Mouse (Mus musculus): Measurements from ENCODE around the gene 1700067K01Rik. TPM values are rescaled to one million over a fixed set of nuclear protein-coding genes. Genes with fewer than 3 reads are reported as not detected.

Gene 1700067K01Rik
- polyA plus RNA-seq, 1 experiment from 2014 or later = 0.77 TPM

- Histone ChIP-seq H3K4me3 (ENCODE audit: low read depth, low read length) (no peak within 1 kb of the TSS), H3K27me3 (ENCODE audit: control insufficient read depth, insufficient read depth, low read length) (peaks cover 46% of the 10 kb centered on the region), H3K36me3 (ENCODE audit: control insufficient read depth, insufficient read depth, low read length) (no peaks in the 10 kb centered on the region), H3K4me1 (ENCODE audit: control insufficient read depth, insufficient read depth, low read length) (peaks cover 8% of the 10 kb centered on the region; the same call in 1 of the 2 replicates), H3K4me2 (ENCODE audit: low read depth) (no peak within 1 kb of the TSS), H3K27ac (ENCODE audit: low read depth, low read length) (no peak within 1 kb of the TSS), H3K9ac (ENCODE audit: low read length) (no peak within 1 kb of the TSS), H3K9me3 (ENCODE audit: control insufficient read depth, low read length) (no peaks in the 10 kb centered on the region)
- DNase-seq (ENCODE audit: low spot score) = no peak
- WGBS = 8% methylated on average over 9 of the region's 9 CpGs
- ATAC-seq (ENCODE audit: insufficient read depth, low FRiP score, low TSS enrichment) = no peak
Measured at GRCm38 (mm10) chr8:84044900-84045299, 43.6 kb downstream of the 1700067K01Rik start, which contains the start of gene Rln3. Gene Rln3, minus strand, starts transcription at chr8:84045000.

DNA sequence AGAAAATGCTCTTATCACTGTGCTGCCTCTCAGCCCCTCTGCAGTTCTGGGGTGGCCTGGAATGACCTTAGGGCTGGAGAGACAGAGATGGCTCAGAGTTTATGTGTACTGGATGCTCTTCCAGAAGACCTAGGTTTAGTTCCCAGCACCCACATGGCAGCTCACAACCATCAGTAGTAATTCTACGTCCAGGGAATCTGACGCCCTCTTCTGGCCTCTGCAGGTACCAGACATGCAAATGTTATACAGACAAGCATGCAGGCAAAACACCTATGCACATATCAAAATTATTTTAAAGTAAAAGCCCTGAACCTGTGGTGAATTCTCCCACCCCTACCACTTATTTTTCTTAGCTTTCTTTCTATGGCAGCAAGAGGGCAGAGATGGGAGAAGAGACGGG is 45.2 kb downstream of the 1700067K01Rik start:
- Histone ChIP-seq H3K27ac (ENCODE audit: low read depth, low read length) (no peak overlapping the region), H3K36me3 (ENCODE audit: control insufficient read depth, insufficient read depth, low read length) (no peaks in the 10 kb centered on the region), H3K27me3 (ENCODE audit: control insufficient read depth, insufficient read depth, low read length) (peaks cover 40% of the 10 kb centered on the region), H3K4me2 (ENCODE audit: low read depth) (no peak overlapping the region), H3K9me3 (ENCODE audit: control insufficient read depth, low read length) (no peaks in the 10 kb centered on the region), H3K4me3 (ENCODE audit: low read depth, low read length) (no peak overlapping the region), H3K4me1 (ENCODE audit: control insufficient read depth, insufficient read depth, low read length) (peaks cover 8% of the 10 kb centered on the region; the same call in 1 of the 2 replicates), H3K9ac (ENCODE audit: low read length) (no peak overlapping the region)
- DNase-seq (ENCODE audit: low spot score) (no peak), ATAC-seq (ENCODE audit: insufficient read depth, low FRiP score, low TSS enrichment) (no peak)
- WGBS = 67% methylated on average over 3 of the region's 3 CpGs

- Histone ChIP-seq H3K36me3 (ENCODE audit: control insufficient read depth, insufficient read depth, low read length) (no peaks in the 10 kb centered on the region), H3K9ac (ENCODE audit: low read length) (no peak overlapping the region), H3K4me1 (ENCODE audit: control insufficient read depth, insufficient read depth, low read length) (peaks cover 2% of the 10 kb centered on the region; the same call in 1 of the 2 replicates), H3K27me3 (ENCODE audit: control insufficient read depth, insufficient read depth, low read length) (peaks cover 24% of the 10 kb centered on the region), H3K27ac (ENCODE audit: low read depth, low read length) (no peak overlapping the region), H3K4me3 (ENCODE audit: low read depth, low read length) (no peak overlapping the region), H3K9me3 (ENCODE audit: control insufficient read depth, low read length) (no peaks in the 10 kb centered on the region), H3K4me2 (ENCODE audit: low read depth) (no peak overlapping the region)
- no peak for ATAC-seq (ENCODE audit: insufficient read depth, low FRiP score, low TSS enrichment)
- DNase-seq (ENCODE audit: low spot score) = no peak
- WGBS = 74% methylated on average over 5 of the region's 5 CpGs
Measured at GRCm38 (mm10) chr8:84048171-84048570, 46.9 kb downstream of the 1700067K01Rik start.

DNA sequence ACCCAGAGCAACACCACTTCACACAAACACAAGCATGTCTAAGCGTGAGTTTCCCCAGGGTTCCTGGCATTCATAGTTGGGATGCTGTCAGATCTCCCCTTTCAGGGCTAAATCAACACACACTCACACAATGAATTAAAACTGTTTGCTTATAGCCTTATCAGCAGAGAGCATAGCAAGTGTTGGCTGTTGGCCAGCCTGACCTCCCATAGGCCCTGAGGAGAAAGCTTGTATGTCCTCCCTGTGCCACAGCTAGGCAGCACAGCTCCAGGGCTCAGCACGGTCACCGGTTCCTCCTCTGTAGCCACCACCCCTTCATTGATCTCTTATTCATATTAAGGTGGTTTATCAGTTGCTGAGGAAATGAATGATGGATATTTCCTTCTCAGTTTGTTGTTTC is 51.4 kb downstream of the 1700067K01Rik start:
- Histone ChIP-seq H3K9me3 (ENCODE audit: control insufficient read depth, low read length) (no peaks in the 10 kb centered on the region), H3K4me2 (ENCODE audit: low read depth) (no peak overlapping the region), H3K4me3 (ENCODE audit: low read depth, low read length) (no peak overlapping the region), H3K27ac (ENCODE audit: low read depth, low read length) (no peak overlapping the region), H3K27me3 (ENCODE audit: control insufficient read depth, insufficient read depth, low read length) (no peaks in the 10 kb centered on the region), H3K4me1 (ENCODE audit: control insufficient read depth, insufficient read depth, low read length) (no peaks in the 10 kb centered on the region), H3K9ac (ENCODE audit: low read length) (no peak overlapping the region), H3K36me3 (ENCODE audit: control insufficient read depth, insufficient read depth, low read length) (no peaks in the 10 kb centered on the region)
- ATAC-seq (ENCODE audit: insufficient read depth, low FRiP score, low TSS enrichment) (no peak), DNase-seq (ENCODE audit: low spot score) (no peak)
- 90% methylated on average over 3 of the region's 3 CpGs for WGBS

GRCm38 (mm10) chr8:84053229-84053628 is 51.9 kb downstream of the 1700067K01Rik start:
- no peaks in the 10 kb centered on the region for H3K4me1 ChIP-seq (ENCODE audit: control insufficient read depth, insufficient read depth, low read length)
- WGBS = 94% methylated on average over 5 of the region's 5 CpGs

More at GRCm38 (mm10) chr8:84053229-84053628, 51.9 kb downstream of the 1700067K01Rik start:
- Histone ChIP-seq H3K9ac (ENCODE audit: low read length) (no peak overlapping the region), H3K27me3 (ENCODE audit: control insufficient read depth, insufficient read depth, low read length) (no peaks in the 10 kb centered on the region), H3K4me3 (ENCODE audit: low read depth, low read length) (no peak overlapping the region), H3K36me3 (ENCODE audit: control insufficient read depth, insufficient read depth, low read length) (no peaks in the 10 kb centered on the region), H3K27ac (ENCODE audit: low read depth, low read length) (no peak overlapping the region), H3K9me3 (ENCODE audit: control insufficient read depth, low read length) (no peaks in the 10 kb centered on the region), H3K4me2 (ENCODE audit: low read depth) (no peak overlapping the region)
- DNase-seq (ENCODE audit: low spot score) (no peak), ATAC-seq (ENCODE audit: insufficient read depth, low FRiP score, low TSS enrichment) (no peak)

MicroRNAs encoded within 50 kb of the gene (microRNA counts, 519-probe panel; counts per million panel counts)
- 171 counts per million, percentile 57 among the panel's probes with 10 or more counts for microRNA mmu-miR-1199

Small RNA genes lying within 50 kb of the gene (microRNA-seq; reads per million reads assigned to microRNA genes)
- gene Mir1199 = not detected
- 1.8 reads per million for gene Mir8111

Other genes with a start within 250 kb of the 1700067K01Rik start
- gene Adgrl1, start 101.4 kb upstream of the 1700067K01Rik start, polyA plus RNA-seq (2014; fragmentation: Nextera tagmentation; extraction: Ambion mirVana) = 20.6 and 21.6 TPM in 2 replicates
- 0.44 and 0.57 TPM in 2 replicates for gene Gm10644, start 46.3 kb upstream of the 1700067K01Rik start, polyA plus RNA-seq (2014; fragmentation: Nextera tagmentation; extraction: Ambion mirVana)
- gene Asf1b, start 46.0 kb upstream of the 1700067K01Rik start, polyA plus RNA-seq (2014; fragmentation: Nextera tagmentation; extraction: Ambion mirVana) = 78.4 and 84.2 TPM in 2 replicates
- gene Prkaca, start 28.5 kb upstream of the 1700067K01Rik start, polyA plus RNA-seq (2014; fragmentation: Nextera tagmentation; extraction: Ambion mirVana) = 154 and 171 TPM in 2 replicates
- gene Samd1, start 3.8 kb upstream of the 1700067K01Rik start, polyA plus RNA-seq (2014; fragmentation: Nextera tagmentation; extraction: Ambion mirVana) = 14.4 and 16.5 TPM in 2 replicates
- gene 2210011C24Rik, start 10.7 kb downstream of the 1700067K01Rik start, polyA plus RNA-seq (2014; fragmentation: Nextera tagmentation; extraction: Ambion mirVana) = not detected in 2 replicates
- gene Palm3, start 20.0 kb downstream of the 1700067K01Rik start, polyA plus RNA-seq (2014; fragmentation: Nextera tagmentation; extraction: Ambion mirVana) = 4.4 TPM in 2 replicates
- gene Il27ra, start 41.1 kb downstream of the 1700067K01Rik start, polyA plus RNA-seq (2014; fragmentation: Nextera tagmentation; extraction: Ambion mirVana) = 0.12 and 0.13 TPM in 2 replicates
- gene Rln3, start 43.5 kb downstream of the 1700067K01Rik start, polyA plus RNA-seq (2014; fragmentation: Nextera tagmentation; extraction: Ambion mirVana) = not detected in 2 replicates
- gene Gm10643, start 63.6 kb downstream of the 1700067K01Rik start, polyA plus RNA-seq (2014; fragmentation: Nextera tagmentation; extraction: Ambion mirVana) = 1.8 and 2.6 TPM in 2 replicates
- gene Rfx1, start 65.3 kb downstream of the 1700067K01Rik start, polyA plus RNA-seq (2014; fragmentation: Nextera tagmentation; extraction: Ambion mirVana) = 9.6 TPM in 2 replicates
- 17.0 and 17.1 TPM in 2 replicates for gene Dcaf15, start 103.3 kb downstream of the 1700067K01Rik start, polyA plus RNA-seq (2014; fragmentation: Nextera tagmentation; extraction: Ambion mirVana)
- gene Podnl1, start 124.5 kb downstream of the 1700067K01Rik start, polyA plus RNA-seq (2014; fragmentation: Nextera tagmentation; extraction: Ambion mirVana) = 0.27 TPM in 1 of 2 replicates, not detected in the other
- gene Cc2d1a, start 146.4 kb downstream of the 1700067K01Rik start, polyA plus RNA-seq (2014; fragmentation: Nextera tagmentation; extraction: Ambion mirVana) = 11.2 and 12.4 TPM in 2 replicates
- 1.0 and 1.3 TPM in 2 replicates for gene 4930432K21Rik, start 146.5 kb downstream of the 1700067K01Rik start, polyA plus RNA-seq (2014; fragmentation: Nextera tagmentation; extraction: Ambion mirVana)
- gene Nanos3, start 183.7 kb downstream of the 1700067K01Rik start, polyA plus RNA-seq (2014; fragmentation: Nextera tagmentation; extraction: Ambion mirVana) = 6.2 TPM in 2 replicates
- gene Zswim4, start 235.6 kb downstream of the 1700067K01Rik start, polyA plus RNA-seq (2014; fragmentation: Nextera tagmentation; extraction: Ambion mirVana) = 34.9 and 35.5 TPM in 2 replicates
- gene D8Ertd738e, start 248.2 kb downstream of the 1700067K01Rik start, polyA plus RNA-seq (2014; fragmentation: Nextera tagmentation; extraction: Ambion mirVana) = 301 and 323 TPM in 2 replicates

All from neural tube, embryonic 11.5 days (tissue).